Comparison of ENCODE assay signal across 8 mouse cellular contexts in the genomic region with DNA sequence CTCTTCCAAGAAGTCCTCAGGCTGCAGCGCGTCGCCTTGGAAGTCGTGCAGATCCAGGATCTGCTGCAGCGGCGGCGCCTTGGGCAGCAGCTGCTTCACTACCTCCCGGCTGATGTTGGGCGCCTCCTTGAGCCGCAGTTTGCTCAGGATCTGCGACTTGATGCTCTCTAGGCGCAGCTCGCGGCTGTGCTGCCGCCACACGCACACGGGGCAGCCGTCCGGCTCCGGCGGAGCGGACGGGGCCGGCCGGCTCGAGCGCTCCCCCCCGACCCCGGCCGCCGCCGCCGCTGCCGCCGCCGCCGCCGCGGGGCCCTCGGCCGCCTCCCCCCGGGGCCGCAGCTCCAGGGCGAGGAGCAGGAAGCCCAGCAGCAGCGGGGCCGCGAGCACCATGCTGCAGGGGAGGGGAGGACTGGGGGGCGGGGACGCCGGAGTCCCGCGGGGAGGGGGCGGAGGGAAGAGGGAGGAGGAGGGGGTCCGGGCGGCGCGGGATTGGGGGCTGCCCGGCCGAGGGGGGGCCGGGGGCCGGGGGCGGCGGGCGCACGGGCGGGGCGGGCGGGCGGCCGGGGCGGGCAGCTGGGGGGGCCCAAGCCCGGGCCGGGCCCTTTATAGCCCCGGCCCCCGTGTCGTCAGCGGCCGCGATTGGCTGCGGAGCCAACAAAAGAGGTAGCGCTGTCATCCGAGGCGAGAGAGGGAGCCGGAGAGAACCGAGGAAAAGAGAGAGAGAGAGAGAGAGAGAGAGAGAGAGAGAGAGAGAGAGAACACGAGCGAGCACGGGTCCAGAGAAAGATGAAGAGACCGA. TPM values are rescaled to one million over a fixed set of nuclear protein-coding genes. Genes with fewer than 3 reads are reported as not detected.
DNase-seq lines count a peak whose midpoint lies in the region; ATAC-seq lines count a peak whose summit lies in the region.

Gene Gdf11, minus strand, starts transcription at position 423 of the 799 bp plus-strand sequence.

- DNase-seq in frontal cortex, postnatal 36 days (ENCODE audit: low spot score in 2 of 2): no peak
- DNase-seq in MEL-GATA-1-ER (ENCODE audit: extremely low read depth, low read depth): peak; percentile 49
- peak; percentile 94 for DNase-seq in embryonic facial prominence, embryonic 14.5 days (ENCODE audit: low spot score)
- peak; percentile 87 for DNase-seq in hindbrain, embryonic 10.5 days (ENCODE audit: low spot score)
- peak in 1 of 2 experiments; percentile 79 for DNase-seq in left cerebral cortex, postnatal 10 days (ENCODE audit: extremely low spot score in 1 of 2, low spot score in 2 of 2)

- no peaks in the 10 kb centered on the region for H3K79me2 ChIP-seq in macrophage (ENCODE audit: inconsistent target)

- H3K36me3 ChIP-seq in embryonic facial prominence, embryonic 14.5 days (ENCODE audit: control insufficient read depth, insufficient read depth, low read length): peaks cover 13% of the 10 kb centered on the region
- H3K36me3 ChIP-seq in hindbrain, embryonic 10.5 days: peaks cover 19% of the 10 kb centered on the region
- H3K36me3 ChIP-seq in macrophage (ENCODE audit: inconsistent target): no peaks in the 10 kb centered on the region
- H3K36me3 ChIP-seq in stomach, embryonic 14.5 days (ENCODE audit: control insufficient read depth, insufficient read depth, low read length): peaks cover 7% of the 10 kb centered on the region; the same call in 1 of the 2 replicates

- peak within 1 kb of the TSS; percentile 72 for H3K9ac ChIP-seq in embryonic facial prominence, embryonic 14.5 days (ENCODE audit: low read depth, low read length)
- peak within 1 kb of the TSS; percentile 69 for H3K9ac ChIP-seq in stomach, embryonic 14.5 days (replicated peaks; ENCODE audit: low read depth, low read length)

- 0% methylated on average over 38 of the region's 89 CpGs for whole genome bisulfite sequencing in embryonic facial prominence, embryonic 14.5 days
- WGBS in hindbrain, embryonic 10.5 days: under 1% methylated on average over 75 of the region's 89 CpGs
- WGBS in macrophage (ENCODE audit: missing documents): under 1% methylated on average over 51 of the region's 89 CpGs
- WGBS in stomach, embryonic 14.5 days: 1% methylated on average over 65 of the region's 89 CpGs

- H3K27ac ChIP-seq in embryonic facial prominence, embryonic 14.5 days (replicated peaks; ENCODE audit: low read depth, low read length): peak within 1 kb of the TSS; percentile 90
- peak within 1 kb of the TSS; percentile 92 for H3K27ac ChIP-seq in hindbrain, embryonic 10.5 days
- H3K27ac ChIP-seq in macrophage: no peak within 1 kb of the TSS
- peak within 1 kb of the TSS; percentile 89 for H3K27ac ChIP-seq in stomach, embryonic 14.5 days (ENCODE audit: low read length)

- H3K4me3 ChIP-seq in embryonic facial prominence, embryonic 14.5 days (ENCODE audit: low read depth, low read length): peak within 1 kb of the TSS; percentile 70
- H3K4me3 ChIP-seq in hindbrain, embryonic 10.5 days: peak within 1 kb of the TSS; percentile 87
- peak within 1 kb of the TSS; percentile 10; the same call in 1 of the 2 replicates for H3K4me3 ChIP-seq in macrophage (ENCODE audit: inconsistent target)
- peak within 1 kb of the TSS; percentile 67 for H3K4me3 ChIP-seq in stomach, embryonic 14.5 days (ENCODE audit: low read depth, low read length)

- peak; percentile 47 for ATAC-seq in frontal cortex, adult (ENCODE audit: low TSS enrichment)
- ATAC-seq in embryonic facial prominence, embryonic 14.5 days (ENCODE audit: low read depth): peak; percentile 87
- ATAC-seq in stomach, embryonic 14.5 days (ENCODE audit: insufficient number of reproducible peaks, insufficient read depth, low FRiP score, low read depth): peak; percentile 80

- peaks cover 34% of the 10 kb centered on the region for H3K4me1 ChIP-seq in embryonic facial prominence, embryonic 14.5 days (ENCODE audit: control insufficient read depth, insufficient read depth, low read length)
- peaks cover 60% of the 10 kb centered on the region for H3K4me1 ChIP-seq in hindbrain, embryonic 10.5 days (replicated peaks)
- peaks cover 22% of the 10 kb centered on the region for H3K4me1 ChIP-seq in stomach, embryonic 14.5 days (ENCODE audit: control insufficient read depth, insufficient read depth, low read length)

- no peaks in the 10 kb centered on the region for H3K9me3 ChIP-seq in embryonic facial prominence, embryonic 14.5 days (ENCODE audit: control insufficient read depth, low read length)
- H3K9me3 ChIP-seq in hindbrain, embryonic 10.5 days: no peaks in the 10 kb centered on the region
- no peaks in the 10 kb centered on the region for H3K9me3 ChIP-seq in stomach, embryonic 14.5 days (ENCODE audit: control insufficient read depth, low read depth, low read length)

- intact Hi-C loops in left cerebral cortex, postnatal 10 days (cut with DNase I): loop anchor here (5.0 to 10.0 kb wide), 2 partner anchors 44 to 147 kb away; partner anchors contain the start of genes Dgka and Pym1

- peak within 1 kb of the TSS; percentile 84 for H3K4me2 ChIP-seq in embryonic facial prominence, embryonic 14.5 days (ENCODE audit: low read depth, low read length)
- H3K4me2 ChIP-seq in stomach, embryonic 14.5 days (replicated peaks; ENCODE audit: low read depth, low read length): peak within 1 kb of the TSS; percentile 97

- 0 out of 2 replicates have a peak, but pooled peaks cover 6% of the 10 kb centered on the region for H3K27me3 ChIP-seq in embryonic facial prominence, embryonic 14.5 days (replicated peaks; ENCODE audit: control insufficient read depth, insufficient read depth, low read length)
- H3K27me3 ChIP-seq in hindbrain, embryonic 10.5 days (ENCODE audit: insufficient read depth, poor library complexity, severe bottlenecking): peaks cover 30% of the 10 kb centered on the region
- H3K27me3 ChIP-seq in stomach, embryonic 14.5 days (ENCODE audit: control insufficient read depth, insufficient read depth, low read length): no peaks in the 10 kb centered on the region

RNA-seq across cellular contexts. Expression of gene Gdf11, which starts in this region (rescaled TPM):
- polyA plus RNA-seq in embryonic facial prominence, embryonic 14.5 days (2014; fragmentation: Nextera tagmentation; extraction: Ambion mirVana): 4.7 and 5.0 TPM in 2 replicates
- 8.9 and 11.1 TPM in 2 replicates for polyA plus RNA-seq in hindbrain, embryonic 10.5 days (2016; fragmentation: Nextera tagmentation; extraction: Ambion mirVana)
- 10 to 100 TPM; 13.2 to 16.2 TPM for total RNA-seq in left cerebral cortex, postnatal 10 days (2021)
- total RNA-seq in macrophage (2018; cell fraction: chromatin; rRNA removed): 1 to 10 TPM in 1 of 26 experiments, under 1 TPM in 4, not detected in 21; 0.13 to 2.9 (median 0.18) TPM
- under 1 TPM in 8 of 26 experiments, not detected in 18; under 0.01 to 0.29 (median 0.05) TPM for total RNA-seq in macrophage (2018; cell fraction: cytosol; rRNA removed)
- under 1 TPM in 5 of 26 experiments, not detected in 21; 0.16 to 0.99 (median 0.30) TPM for total RNA-seq in macrophage (2018; cell fraction: nucleus; rRNA removed)
- polyA plus RNA-seq in macrophage (2018): 0.03 TPM in 1 of 3 replicates, not detected in the others
- polyA plus RNA-seq in stomach, embryonic 14.5 days (2014; fragmentation: Nextera tagmentation; extraction: Ambion mirVana): 4.2 and 4.6 TPM in 2 replicates

Comparison
In these comparisons a context has a peak if more than half of its experiments do, and no peak if none do; other contexts are left out.
1. DNase-seq: peak in MEL-GATA-1-ER (single experiment), embryonic facial prominence, embryonic 14.5 days (single experiment) and hindbrain, embryonic 10.5 days (single experiment); none in frontal cortex, postnatal 36 days (0 of 2).
2. H3K4me3 ChIP-seq: peak in every context shown above with its lines; median percentile 87 in hindbrain, embryonic 10.5 days; 70 in embryonic facial prominence, embryonic 14.5 days; 67 in stomach, embryonic 14.5 days; 10 in macrophage.
3. Peak in every context shown above with its lines, with median percentiles within 50 percentile points of each other: ATAC-seq.